Mouse (Mus musculus) forebrain, embryonic 11.5 days (tissue): ENCODE data around the gene Spock3. TPM values are rescaled to one million over a fixed set of nuclear protein-coding genes. Genes with fewer than 3 reads are reported as not detected.

ENCODE experiments used
- ATAC-seq: fragments of 200-750 bp; cut with Nextera tagmentation; replicated peaks from 2 replicates; pipeline ENCODE4 v1.8.0; 2017; ENCODE audit warnings: moderate TSS enrichment; ENCODE audit not compliant: low FRiP score
- DNase-seq: peaks from one replicate; pipeline ENCODE4 v3.0.0-alpha.2; 2017; ENCODE audit warnings: low spot score
- H3K27ac ChIP-seq: fragments of 300-500 bp; sonication (generic); 2 replicates; pipeline ENCODE4 v1.5.1; 2014; ENCODE audit warnings: low read depth, low read length
- H3K27me3 ChIP-seq: fragments of 300-500 bp; sonication (generic); 2 replicates; pipeline ENCODE4 v1.6.1; 2014; ENCODE audit warnings: mild to moderate bottlenecking, low read length, mixed read lengths; ENCODE audit not compliant: control insufficient read depth, insufficient read depth
- H3K36me3 ChIP-seq: fragments of 300-500 bp; sonication (generic); 2 replicates; pipeline ENCODE4 v1.6.1; 2014; ENCODE audit warnings: mild to moderate bottlenecking, low read length, moderate library complexity, mixed read lengths; ENCODE audit not compliant: control insufficient read depth, insufficient read depth
- H3K4me1 ChIP-seq: fragments of 300-500 bp; sonication (generic); replicated peaks from 2 replicates; pipeline ENCODE4 v1.6.1; 2014; ENCODE audit warnings: low read length, mixed read lengths; ENCODE audit not compliant: control insufficient read depth, insufficient read depth
- H3K4me2 ChIP-seq: fragments of 300-500 bp; sonication (generic); 2 replicates; pipeline ENCODE4 v1.6.1; 2014; ENCODE audit warnings: low read depth, mild to moderate bottlenecking, low read length, moderate library complexity, mixed read lengths; ENCODE audit not compliant: severe bottlenecking
- H3K4me3 ChIP-seq: fragments of 300-500 bp; sonication (generic); 2 replicates; pipeline ENCODE4 v1.5.1; 2014; ENCODE audit warnings: low read depth, low read length
- H3K9ac ChIP-seq: fragments of 300-500 bp; sonication (generic); 2 replicates; pipeline ENCODE4 v1.6.1; 2014; ENCODE audit warnings: low read length
- H3K9me3 ChIP-seq: fragments of 300-500 bp; sonication (generic); 2 replicates; pipeline ENCODE4 v1.6.1; 2016; ENCODE audit warnings: low read length, mixed read lengths; ENCODE audit not compliant: control insufficient read depth
- WGBS: fragments of 180-500 bp; shearing (Covaris S2); extraction: QIAGEN DNeasy Blood & Tissue Kit; methylation state at CpG from one replicate; pipeline ENCODE4 v1.1.7; 2014; 5-methylcytosine and 5-hydroxymethylcytosine counted together
- polyA plus RNA-seq: library from polyadenylated mRNA; unstranded; fragments of >200 nt; fragmentation: Nextera tagmentation; extraction: Ambion mirVana; gene quantifications from 2 replicates; pipeline ENCODE4 v1.2.1, GENCODE M21; 2014

Gene Spock3
- polyA plus RNA-seq, result 5.5 and 5.7 TPM in 2 replicates

DNA sequence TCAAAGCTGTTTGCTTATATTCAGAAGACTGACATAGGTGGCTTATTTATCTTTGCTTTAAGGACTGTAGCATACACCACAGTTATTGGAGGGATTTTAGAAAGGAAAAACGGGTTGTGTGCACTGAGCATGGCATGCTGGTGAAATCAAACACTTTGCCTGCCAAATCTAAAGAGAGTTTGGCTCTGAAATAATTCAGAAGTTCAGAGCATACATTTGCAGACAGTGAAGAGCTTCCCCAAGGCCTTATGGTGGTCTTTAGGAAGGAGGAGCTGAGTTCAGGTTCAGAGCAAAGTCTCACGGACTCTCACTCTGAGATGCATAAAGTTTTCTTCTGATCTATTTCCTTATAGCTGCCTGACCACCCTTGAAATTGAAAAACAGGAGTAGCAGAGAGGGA, at the start of gene Spock3:
TSS of gene Spock3 (plus strand) at position 301 of the 400 bp plus-strand sequence.
- DNase-seq (no peak), ATAC-seq (no peak)
- 46% methylated on average over 2 of the region's 2 CpGs for WGBS
- no peaks in the 10 kb centered on the region for H3K4me1 ChIP-seq
- H3K27me3 ChIP-seq, result peaks cover 2% of the 10 kb centered on the region; the same call in 1 of the 2 replicates
- no peaks in the 10 kb centered on the region for H3K36me3 ChIP-seq
- H3K4me2 ChIP-seq, result peak within 1 kb of the TSS; percentile 86
- peak within 1 kb of the TSS; percentile 66 for H3K9ac ChIP-seq
- H3K9me3 ChIP-seq, result no peaks in the 10 kb centered on the region
- H3K4me3 ChIP-seq, result peak within 1 kb of the TSS; percentile 52
- no peak within 1 kb of the TSS for H3K27ac ChIP-seq

DNA sequence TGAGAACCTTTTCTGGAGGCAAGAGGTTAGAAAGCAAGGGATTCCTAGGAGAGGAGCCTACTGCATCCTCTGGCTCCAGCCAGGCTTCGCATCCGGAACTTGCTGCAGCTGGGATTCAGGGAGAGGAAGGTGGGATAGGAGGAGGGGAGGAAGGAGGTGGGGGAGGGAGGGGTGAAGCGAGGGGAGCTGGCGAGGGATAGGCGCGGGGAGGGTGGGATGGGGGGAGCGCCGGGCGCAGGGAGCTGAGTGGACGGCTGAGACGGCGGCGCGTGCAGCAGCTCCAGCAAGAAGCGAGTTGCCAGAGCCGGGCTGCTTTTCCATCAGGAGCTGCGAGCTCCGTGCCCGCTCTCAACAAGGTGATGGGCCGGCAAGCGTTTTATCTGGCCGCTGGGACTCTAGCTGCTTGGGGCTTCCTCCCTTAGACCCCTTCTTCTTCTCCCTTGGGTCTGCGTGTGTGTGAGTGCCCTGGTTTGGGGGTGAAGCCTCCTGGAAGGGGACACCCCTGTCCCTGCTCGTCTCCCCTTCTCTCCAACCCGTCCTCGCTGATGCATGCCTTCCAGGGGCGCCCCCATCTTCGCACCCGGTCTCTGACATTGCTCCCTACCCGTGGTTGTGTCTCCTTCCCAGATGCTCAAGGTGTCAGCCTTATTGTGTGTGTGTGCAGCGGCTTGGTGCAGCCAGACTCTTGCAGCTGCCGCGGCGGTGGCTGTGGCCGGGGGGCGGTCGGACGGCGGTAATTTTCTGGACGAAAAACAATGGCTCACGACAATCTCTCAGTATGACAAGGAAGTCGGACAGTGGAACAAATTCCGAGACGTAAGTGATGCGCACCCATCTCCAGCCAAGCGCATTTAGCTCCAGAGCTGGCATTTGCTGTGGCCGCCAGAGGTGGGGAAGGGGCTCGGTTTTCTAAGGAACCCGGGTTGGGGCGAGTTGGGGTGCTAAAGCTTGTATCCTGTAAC, 645 bp downstream of the Spock3 start:
- Histone ChIP-seq H3K27ac (no peak overlapping the region), H3K4me2 (peak overlapping the region; percentile 86), H3K27me3 (peaks cover 2% of the 10 kb centered on the region; the same call in 1 of the 2 replicates), H3K9me3 (no peaks in the 10 kb centered on the region), H3K36me3 (no peaks in the 10 kb centered on the region), H3K4me3 (peak overlapping the region; percentile 52), H3K4me1 (no peaks in the 10 kb centered on the region), H3K9ac (peak overlapping the region; percentile 66)
- DNase-seq (peak; percentile 79), ATAC-seq (peak; percentile 92)
- under 1% methylated on average over 50 of the region's 50 CpGs for WGBS

DNA sequence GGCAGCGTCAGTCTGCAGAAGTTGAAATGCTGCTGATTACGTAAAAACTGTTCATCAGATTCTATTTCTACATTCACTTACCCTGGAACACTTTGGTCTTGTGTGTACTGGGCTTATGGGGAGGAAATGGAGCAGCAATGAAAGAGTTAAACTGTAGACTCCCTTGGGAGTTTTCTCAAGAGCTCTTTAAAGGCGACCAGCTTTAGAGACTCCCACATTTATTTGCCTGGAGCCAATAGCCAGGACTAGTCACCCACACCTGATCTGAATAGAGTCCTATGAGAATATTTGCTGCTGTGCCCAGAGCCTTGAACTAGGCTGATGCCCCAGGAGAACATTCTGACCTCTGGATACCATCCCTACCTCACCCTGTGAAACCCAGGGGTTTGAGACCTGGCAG, 1.7 kb downstream of the Spock3 start:
- no peaks in the 10 kb centered on the region for H3K4me1 ChIP-seq
- 0 out of 2 replicates have a peak overlapping the region, but pooled peaks have one; percentile 86 for H3K4me2 ChIP-seq
- no peak overlapping the region for H3K27ac ChIP-seq
- H3K36me3 ChIP-seq, result no peaks in the 10 kb centered on the region
- DNase-seq (no peak), ATAC-seq (no peak)
- H3K9ac ChIP-seq, result no peak overlapping the region
- peaks cover 2% of the 10 kb centered on the region; the same call in 1 of the 2 replicates for H3K27me3 ChIP-seq
- no peak overlapping the region for H3K4me3 ChIP-seq
- no peaks in the 10 kb centered on the region for H3K9me3 ChIP-seq
- 21% methylated on average over 3 of the region's 3 CpGs for WGBS

DNA sequence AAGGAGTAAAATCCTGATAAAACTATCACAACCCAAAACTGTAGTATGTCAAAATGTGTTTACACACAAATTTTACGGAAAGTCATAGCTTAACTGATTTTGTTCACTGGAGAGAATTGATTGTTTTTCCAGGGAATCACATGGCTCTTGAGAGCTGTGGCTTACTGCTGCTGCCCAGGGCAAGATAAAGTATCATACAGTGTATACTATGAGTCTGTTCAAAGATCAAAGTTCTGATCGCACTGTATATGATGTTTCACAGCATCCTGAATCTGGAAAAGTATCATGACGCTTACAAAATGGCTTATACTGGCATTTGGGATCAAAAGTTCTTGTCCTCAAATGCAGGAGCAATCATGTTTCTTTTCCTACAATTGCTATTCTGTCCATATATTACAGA, 11.8 kb downstream of the Spock3 start:
- Histone ChIP-seq H3K4me3 (no peak overlapping the region), H3K36me3 (no peaks in the 10 kb centered on the region), H3K4me2 (no peak overlapping the region), H3K27me3 (no peaks in the 10 kb centered on the region), H3K4me1 (no peaks in the 10 kb centered on the region), H3K9ac (no peak overlapping the region), H3K9me3 (no peaks in the 10 kb centered on the region), H3K27ac (no peak overlapping the region)
- ATAC-seq, result no peak
- no peak for DNase-seq
- 92% methylated on average over 3 of the region's 3 CpGs for WGBS

DNA sequence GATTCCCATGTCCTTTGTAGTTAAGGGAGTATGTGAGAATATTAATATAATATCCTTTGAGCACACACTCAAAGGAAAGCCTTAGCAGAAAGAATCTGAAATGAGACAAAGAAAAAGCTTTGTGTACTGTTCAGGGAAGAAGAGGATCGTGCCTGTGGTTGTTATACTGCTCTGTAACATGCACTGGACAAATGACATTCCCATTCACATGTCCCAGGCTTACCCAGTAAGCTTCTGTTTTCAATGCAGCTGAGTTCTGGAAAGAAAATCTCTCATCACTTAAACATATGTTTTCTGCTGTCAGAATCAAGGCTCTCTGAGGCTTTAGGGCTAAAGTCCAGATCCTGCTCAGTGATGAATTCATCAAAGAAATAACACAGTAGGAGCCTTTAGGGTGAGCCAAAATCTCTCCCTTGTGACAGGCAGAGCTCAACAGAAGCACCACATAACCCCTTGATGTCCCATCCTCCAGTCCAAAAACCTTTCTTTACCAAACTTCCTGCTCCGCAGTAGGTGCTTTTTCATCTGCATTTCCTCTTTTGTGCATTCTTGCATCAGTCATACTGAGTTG, 19.1 kb downstream of the Spock3 start:
- ATAC-seq, result no peak
- no peak overlapping the region for H3K4me2 ChIP-seq

DNA sequence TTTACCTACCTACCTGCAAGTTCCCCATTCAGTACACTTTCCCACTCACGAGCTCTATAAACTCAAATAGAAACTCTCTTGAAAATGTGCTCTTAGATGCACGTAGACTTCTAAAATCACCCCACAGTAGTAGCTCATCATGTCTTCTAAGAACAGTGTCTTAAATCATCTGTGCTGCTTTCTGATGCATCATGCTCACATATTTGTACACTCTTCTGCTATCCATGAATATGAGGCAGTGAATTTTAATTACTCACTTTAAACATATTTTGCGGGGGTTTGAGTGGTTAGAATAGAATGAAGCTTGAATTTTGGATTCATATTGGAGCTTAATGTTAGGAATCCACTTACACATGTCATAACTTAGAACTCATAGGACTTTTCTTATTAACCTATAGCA, 138.2 kb downstream of the Spock3 start:
- H3K27ac ChIP-seq, result no peak overlapping the region
- no peaks in the 10 kb centered on the region for H3K4me1 ChIP-seq
- H3K4me3 ChIP-seq, result no peak overlapping the region
- H3K9ac ChIP-seq, result no peak overlapping the region
- H3K4me2 ChIP-seq, result no peak overlapping the region
- DNase-seq (no peak), ATAC-seq (no peak)
- WGBS, result 86% methylated on average over 3 of the region's 3 CpGs
- no peaks in the 10 kb centered on the region for H3K9me3 ChIP-seq
- H3K27me3 ChIP-seq, result no peaks in the 10 kb centered on the region
- H3K36me3 ChIP-seq, result no peaks in the 10 kb centered on the region

More for the DNA sequence above, 19.1 kb downstream of the Spock3 start:
- H3K27me3 ChIP-seq, result no peaks in the 10 kb centered on the region
- no peak for DNase-seq
- no peaks in the 10 kb centered on the region for H3K4me1 ChIP-seq
- H3K36me3 ChIP-seq, result no peaks in the 10 kb centered on the region
- H3K9ac ChIP-seq, result no peak overlapping the region
- H3K9me3 ChIP-seq, result no peaks in the 10 kb centered on the region
- WGBS, result 77% methylated on average over 2 of the region's 2 CpGs
- H3K27ac ChIP-seq, result no peak overlapping the region
- H3K4me3 ChIP-seq, result no peak overlapping the region

DNA sequence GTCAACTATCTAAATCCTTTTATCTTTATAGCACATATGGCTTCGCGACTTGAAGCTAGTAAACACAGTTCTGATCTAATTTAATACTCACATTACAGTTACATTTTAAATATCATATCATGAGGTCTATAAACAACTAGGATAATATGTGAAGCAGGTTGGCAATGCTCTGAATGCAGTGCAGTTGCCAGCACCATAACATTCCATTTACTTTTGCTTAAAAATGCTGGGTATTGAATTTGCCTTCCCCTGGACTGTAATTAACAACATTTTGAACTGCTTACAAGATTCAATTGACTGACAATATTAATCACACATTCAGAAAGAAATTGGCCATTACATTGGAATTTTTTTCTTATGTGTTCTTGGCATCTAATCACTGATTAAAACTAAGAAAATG, 147.4 kb downstream of the Spock3 start:
- WGBS, result 89% methylated on average over 2 of the region's 2 CpGs
- H3K27me3 ChIP-seq, result no peaks in the 10 kb centered on the region
- no peaks in the 10 kb centered on the region for H3K4me1 ChIP-seq
- H3K9ac ChIP-seq, result no peak overlapping the region
- no peaks in the 10 kb centered on the region for H3K9me3 ChIP-seq
- DNase-seq (no peak), ATAC-seq (no peak)
- no peak overlapping the region for H3K4me3 ChIP-seq
- H3K36me3 ChIP-seq, result no peaks in the 10 kb centered on the region
- no peak overlapping the region for H3K4me2 ChIP-seq
- no peak overlapping the region for H3K27ac ChIP-seq

DNA sequence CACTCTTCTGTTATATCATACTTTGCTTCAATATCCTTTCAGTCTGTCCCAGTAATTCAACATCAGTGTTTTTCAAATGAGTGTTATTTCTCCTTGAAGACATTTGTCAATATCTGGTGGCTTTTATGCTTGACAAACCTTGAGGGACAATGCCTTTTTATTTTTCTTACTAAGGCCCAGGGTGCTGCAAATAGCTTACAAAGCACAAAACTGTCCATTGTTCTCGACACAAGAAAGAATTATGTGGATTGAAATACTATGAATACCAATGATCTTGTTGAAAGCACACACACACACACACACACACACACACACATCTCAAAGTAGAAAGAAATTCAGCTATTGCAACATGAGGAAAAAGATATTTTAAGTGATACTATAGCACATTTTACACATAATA, 159.0 kb downstream of the Spock3 start:
- no peak overlapping the region for H3K9ac ChIP-seq
- no peaks in the 10 kb centered on the region for H3K36me3 ChIP-seq
- no peaks in the 10 kb centered on the region for H3K9me3 ChIP-seq
- no peak overlapping the region for H3K4me2 ChIP-seq
- DNase-seq (no peak), ATAC-seq (no peak)
- WGBS, result 58% methylated on average over 1 of the region's 1 CpGs
- no peaks in the 10 kb centered on the region for H3K4me1 ChIP-seq
- no peak overlapping the region for H3K4me3 ChIP-seq
- no peaks in the 10 kb centered on the region for H3K27me3 ChIP-seq
- no peak overlapping the region for H3K27ac ChIP-seq
